Mouse (Mus musculus) bone marrow, adult 2 months (tissue): Measurements from ENCODE around the gene Tuba3b.

ENCODE experiments used
- CTCF ChIP-seq: fragments of 200-500 bp; IDR thresholded peaks from 2 replicates; pipeline ENCODE4 v1.5.1; 2011; ENCODE audit warnings: low read length, control low read depth; ENCODE audit not compliant: control insufficient read depth, insufficient read depth
- POLR2A ChIP-seq: fragments of 200-500 bp; IDR thresholded peaks from 2 replicates; pipeline ENCODE4 v1.6.1; 2011; ENCODE audit warnings: low read depth, mild to moderate bottlenecking, control low read depth, low read length, borderline replicate concordance; ENCODE audit not compliant: control insufficient read depth

GRCm38 (mm10) chr6:145578457-145579185 lies 36.9 kb upstream of the Tuba3b start:
- TF ChIP-seq POLR2A (no peak), CTCF (no peak)
